Mouse (Mus musculus) lung, embryonic 14.5 days (tissue): ENCODE results near the gene Wdr74. TPM values are rescaled to one million over a fixed set of nuclear protein-coding genes. Genes with fewer than 3 reads are reported as not detected.
A peak's percentile ranks its signal among the peaks of the same experiment; 100 is the strongest.

Experiments
- ATAC-seq: fragments of 200-750 bp; cut with Nextera tagmentation; 2 replicates; pipeline ENCODE4 v1.8.0; 2017; ENCODE audit warnings: mild to moderate bottlenecking, moderate TSS enrichment, moderate library complexity; ENCODE audit not compliant: insufficient read depth
- DNase-seq: peaks from one replicate; pipeline ENCODE4 v3.0.0-alpha.2; 2015
- H3K27ac ChIP-seq: fragments of 300-500 bp; sonication (generic); 2 replicates; pipeline ENCODE4 v1.5.1; 2014; ENCODE audit warnings: low read depth, mild to moderate bottlenecking, moderate library complexity
- H3K27me3 ChIP-seq: fragments of 300-500 bp; sonication (generic); 2 replicates; pipeline ENCODE4 v1.6.1; 2014; ENCODE audit warnings: low read length, control low read depth; ENCODE audit not compliant: insufficient read depth
- H3K36me3 ChIP-seq: fragments of 300-500 bp; sonication (generic); 2 replicates; pipeline ENCODE4 v1.6.1; 2014; ENCODE audit warnings: control low read depth; ENCODE audit not compliant: insufficient read depth
- H3K4me1 ChIP-seq: fragments of 300-500 bp; sonication (generic); 2 replicates; pipeline ENCODE4 v1.6.1; 2014; ENCODE audit warnings: antibody characterized with exemption, control low read depth; ENCODE audit not compliant: insufficient read depth
- H3K4me2 ChIP-seq: fragments of 300-500 bp; sonication (generic); 2 replicates; pipeline ENCODE4 v1.6.1; 2014; ENCODE audit warnings: mild to moderate bottlenecking
- H3K4me3 ChIP-seq: fragments of 300-500 bp; sonication (generic); 2 replicates; pipeline ENCODE4 v1.5.1; 2014; ENCODE audit warnings: low read depth, low read length
- H3K9ac ChIP-seq: fragments of 300-500 bp; sonication (generic); 2 replicates; pipeline ENCODE4 v1.6.1; 2014
- H3K9me3 ChIP-seq: fragments of 300-500 bp; sonication (generic); 2 replicates; pipeline ENCODE4 v1.6.1; 2016; ENCODE audit warnings: low read depth, low read length, control low read depth
- CTCF ChIP-seq: IDR thresholded peaks from 2 replicates; pipeline ENCODE4 v1.5.1; 2016; ENCODE audit warnings: antibody characterized with exemption, low read depth
- WGBS: fragments of 180-500 bp; shearing (Covaris S2); extraction: QIAGEN DNeasy Blood & Tissue Kit; methylation state at CpG from one replicate; pipeline ENCODE4 v1.1.7; 2014; 5-methylcytosine and 5-hydroxymethylcytosine counted together
- polyA plus RNA-seq: library from polyadenylated mRNA; unstranded; fragments of >200 nt; fragmentation: Nextera tagmentation; extraction: Ambion mirVana; gene quantifications from 2 replicates; pipeline ENCODE4 v1.2.1, GENCODE M21; 2014

Gene Wdr74
- polyA plus RNA-seq, 1 experiment from 2014 or later: 83.4 TPM

DNA sequence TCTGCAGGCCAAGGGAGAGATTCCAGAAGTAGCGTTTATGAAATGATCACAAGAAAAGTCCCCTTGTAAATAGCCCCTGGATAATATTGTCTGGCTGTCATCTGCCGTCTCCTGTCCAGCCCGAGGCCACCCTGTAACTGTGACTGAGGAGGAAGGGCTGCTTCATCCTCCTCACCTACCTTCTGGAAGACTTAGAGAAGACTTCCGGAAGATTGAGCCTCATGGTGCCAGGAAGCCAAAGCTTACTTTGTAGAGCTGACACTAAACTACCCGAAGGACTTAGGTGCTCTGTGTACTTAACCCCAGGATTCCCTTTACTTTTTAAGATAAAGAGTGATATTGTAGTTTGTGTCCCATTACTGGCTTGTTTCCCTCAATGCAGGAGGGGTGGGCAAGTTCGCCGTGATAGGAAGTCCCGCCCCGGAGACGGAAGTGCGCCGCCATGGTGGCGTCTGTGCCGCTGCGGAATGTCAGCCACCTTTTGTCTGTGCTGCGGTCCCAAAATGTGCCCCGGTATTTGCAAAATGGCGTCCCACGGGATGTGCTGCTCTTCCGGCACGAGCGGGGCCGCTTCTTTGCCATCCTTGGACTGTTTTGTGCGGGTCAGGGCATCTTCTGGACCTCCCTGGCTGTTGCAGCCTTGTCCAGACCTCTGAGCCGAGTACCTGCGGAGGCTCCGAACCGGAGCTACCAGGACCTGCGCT lies 35.1 kb downstream of the Wdr74 start, which contains the start of gene Tmem223:
Gene Tmem223 (plus strand): TSS at position 430 of the 704 bp plus-strand sequence.
- H3K27ac ChIP-seq: peak within 1 kb of the TSS; percentile 91
- peak; percentile 32; the same call in 1 of the 2 replicates for TF ChIP-seq CTCF
- peak within 1 kb of the TSS; percentile 95 for H3K9ac ChIP-seq
- peaks cover 69% of the 10 kb centered on the region for H3K36me3 ChIP-seq
- H3K9me3 ChIP-seq: no peaks in the 10 kb centered on the region
- peak within 1 kb of the TSS; percentile 72 for H3K4me3 ChIP-seq
- no peaks in the 10 kb centered on the region; the same call in none of the 2 replicates for H3K4me1 ChIP-seq
- DNase-seq (peak; percentile 87), ATAC-seq (peak; percentile 25; the same call in 1 of the 2 replicates)
- 23% methylated on average over 29 of the region's 29 CpGs for WGBS
- H3K27me3 ChIP-seq: no peaks in the 10 kb centered on the region
- peak within 1 kb of the TSS; percentile 82 for H3K4me2 ChIP-seq

DNA sequence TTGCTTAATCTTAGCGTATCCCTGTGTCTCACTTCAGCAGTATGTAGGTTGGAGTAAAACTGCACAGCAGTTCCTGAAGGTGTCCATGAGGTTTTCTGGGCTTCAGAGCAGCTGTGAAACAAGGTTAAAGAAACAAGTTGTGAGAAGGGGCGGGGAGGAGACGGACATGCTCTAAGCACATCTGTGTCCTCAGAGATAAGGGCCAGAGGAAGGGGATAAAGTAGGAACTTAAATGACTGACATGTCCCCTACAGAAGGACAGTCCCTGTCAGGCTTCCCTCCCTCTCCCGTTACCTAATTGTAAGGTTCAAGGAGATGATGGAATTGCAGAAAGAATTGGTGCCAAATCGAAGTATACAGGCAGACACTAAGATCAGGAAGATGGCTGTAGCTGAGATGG lies 37.4 kb downstream of the Wdr74 start:
- Histone ChIP-seq H3K27ac (0 out of 2 replicates have a peak overlapping the region, but pooled peaks have one; percentile 99), H3K36me3 (peaks cover 51% of the 10 kb centered on the region)
- no peak for TF ChIP-seq CTCF

DNA sequence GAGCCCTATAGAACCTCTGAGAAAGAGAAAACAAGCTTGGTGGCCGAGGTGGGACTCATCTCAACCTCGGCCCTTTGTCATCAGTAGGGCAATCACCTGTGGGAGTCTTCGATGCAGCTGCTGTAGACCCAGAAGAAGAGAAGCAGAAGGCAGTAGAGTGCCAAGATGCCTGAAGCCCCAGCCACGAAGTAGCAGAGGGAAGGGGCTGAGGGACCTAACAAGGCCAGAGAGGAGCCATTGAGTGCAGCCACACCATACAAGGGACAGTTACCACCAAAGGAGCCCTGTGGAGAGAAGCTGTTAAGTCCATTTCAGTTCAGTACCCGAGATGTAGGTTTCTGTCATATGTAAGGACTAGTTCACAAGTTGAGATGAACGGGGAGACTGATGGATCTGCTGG lies 37.8 kb downstream of the Wdr74 start:
- 51% methylated on average over 6 of the region's 6 CpGs for WGBS
- no peak for TF ChIP-seq CTCF
- peak overlapping the region; percentile 72 for H3K4me3 ChIP-seq

More for the DNA sequence above, 37.4 kb downstream of the Wdr74 start:
- DNase-seq (no peak), ATAC-seq (no peak)
- H3K9ac ChIP-seq: peak overlapping the region; percentile 94; the same call in 1 of the 2 replicates
- WGBS: 65% methylated on average over 5 of the region's 5 CpGs
- H3K27me3 ChIP-seq: no peaks in the 10 kb centered on the region
- H3K4me2 ChIP-seq: peak overlapping the region; percentile 99
- H3K4me1 ChIP-seq: no peaks in the 10 kb centered on the region; the same call in none of the 2 replicates
- no peaks in the 10 kb centered on the region for H3K9me3 ChIP-seq
- peak overlapping the region; percentile 72 for H3K4me3 ChIP-seq

DNA sequence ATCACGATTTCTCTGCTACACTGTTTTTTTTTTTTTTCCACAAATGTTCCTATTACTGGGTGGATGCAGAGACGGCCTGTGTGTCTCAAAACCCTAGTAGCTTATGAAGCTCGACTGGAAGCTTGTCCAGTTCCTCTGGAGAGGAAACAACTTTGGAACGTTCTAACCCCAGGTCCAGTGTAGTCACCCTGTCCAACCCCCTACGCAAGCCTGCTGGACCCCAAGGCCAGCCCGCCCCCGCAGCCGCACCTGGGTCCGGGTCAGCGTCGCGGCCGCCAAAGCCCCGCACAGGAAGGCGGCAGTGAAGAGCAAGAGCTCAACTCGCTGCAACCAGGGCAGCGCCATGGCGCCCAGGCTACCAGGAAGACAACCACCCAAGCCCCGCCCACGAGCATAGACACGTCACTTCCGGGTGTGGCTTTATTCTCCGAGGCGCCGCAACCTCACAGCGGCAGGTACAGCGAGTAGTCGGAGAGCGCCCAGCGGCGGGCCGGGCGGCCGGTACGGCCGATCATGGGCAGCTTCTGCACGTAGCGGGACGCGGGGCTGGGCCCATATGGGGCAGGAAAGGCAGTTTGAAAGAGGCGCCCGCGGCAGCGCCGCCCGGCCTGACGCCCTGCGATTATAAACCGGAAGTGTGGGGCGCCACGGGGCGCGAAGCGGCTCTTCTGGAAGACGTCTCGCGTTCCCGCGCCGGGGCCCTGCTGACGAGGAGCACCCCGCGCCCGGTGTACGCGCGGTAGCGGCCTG lies 38.6 kb downstream of the Wdr74 start, which contains the start of gene Tmem179b:
Gene Tmem179b (minus strand): TSS at position 382 of the 750 bp plus-strand sequence.
- ATAC-seq (peak; percentile 90), DNase-seq (peak; percentile 98)
- Histone ChIP-seq H3K4me1 (no peaks in the 10 kb centered on the region; the same call in none of the 2 replicates), H3K36me3 (peaks cover 47% of the 10 kb centered on the region), H3K27me3 (no peaks in the 10 kb centered on the region), H3K27ac (peak within 1 kb of the TSS; percentile 99), H3K9ac (peak within 1 kb of the TSS; percentile 94), H3K4me2 (peak within 1 kb of the TSS; percentile 99), H3K4me3 (peak within 1 kb of the TSS; percentile 72), H3K9me3 (no peaks in the 10 kb centered on the region)
- under 1% methylated on average over 68 of the region's 68 CpGs for WGBS
- no peak for TF ChIP-seq CTCF

More for the DNA sequence above, 37.8 kb downstream of the Wdr74 start:
- peak; percentile 15 for DNase-seq
- peaks cover 51% of the 10 kb centered on the region for H3K36me3 ChIP-seq
- peak overlapping the region; percentile 99; the same call in 1 of the 2 replicates for H3K27ac ChIP-seq
- H3K9me3 ChIP-seq: no peaks in the 10 kb centered on the region
- ATAC-seq: no peak
- no peaks in the 10 kb centered on the region; the same call in none of the 2 replicates for H3K4me1 ChIP-seq
- peak overlapping the region; percentile 94 for H3K9ac ChIP-seq
- H3K27me3 ChIP-seq: no peaks in the 10 kb centered on the region
- peak overlapping the region; percentile 99 for H3K4me2 ChIP-seq

DNA sequence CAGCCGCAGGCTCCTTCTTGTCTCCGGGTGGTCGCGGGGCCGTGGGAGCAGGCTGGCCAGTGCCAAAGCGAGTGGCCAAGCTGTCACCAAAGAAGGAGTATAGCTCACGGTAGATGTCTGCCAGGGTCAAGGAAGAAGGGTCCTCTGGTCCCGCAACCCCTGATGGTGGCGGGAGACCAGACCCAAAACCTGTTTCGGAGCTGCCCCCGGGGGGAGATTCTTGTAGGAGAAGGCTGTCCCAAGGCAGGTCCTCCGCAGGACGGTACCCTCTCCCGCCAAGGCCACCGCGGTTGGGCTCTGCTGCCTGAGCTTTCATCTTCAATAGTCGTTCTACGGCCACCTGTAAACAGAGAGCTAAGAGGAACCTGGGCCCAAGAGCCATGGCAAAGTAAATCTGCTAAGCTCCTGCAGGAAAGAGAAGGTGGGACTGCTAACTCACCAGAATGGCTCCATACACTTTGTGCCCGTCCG lies 39.4 kb downstream of the Wdr74 start:
- 3% methylated on average over 20 of the region's 20 CpGs for WGBS
- Histone ChIP-seq H3K27me3 (no peaks in the 10 kb centered on the region), H3K9ac (peak overlapping the region; percentile 94), H3K4me1 (no peaks in the 10 kb centered on the region; the same call in none of the 2 replicates), H3K4me2 (peak overlapping the region; percentile 99), H3K27ac (peak overlapping the region; percentile 99), H3K9me3 (no peaks in the 10 kb centered on the region), H3K36me3 (peaks cover 45% of the 10 kb centered on the region), H3K4me3 (peak overlapping the region; percentile 72)
- ATAC-seq (peak; percentile 32), DNase-seq (peak; percentile 35)
- no peak for TF ChIP-seq CTCF

DNA sequence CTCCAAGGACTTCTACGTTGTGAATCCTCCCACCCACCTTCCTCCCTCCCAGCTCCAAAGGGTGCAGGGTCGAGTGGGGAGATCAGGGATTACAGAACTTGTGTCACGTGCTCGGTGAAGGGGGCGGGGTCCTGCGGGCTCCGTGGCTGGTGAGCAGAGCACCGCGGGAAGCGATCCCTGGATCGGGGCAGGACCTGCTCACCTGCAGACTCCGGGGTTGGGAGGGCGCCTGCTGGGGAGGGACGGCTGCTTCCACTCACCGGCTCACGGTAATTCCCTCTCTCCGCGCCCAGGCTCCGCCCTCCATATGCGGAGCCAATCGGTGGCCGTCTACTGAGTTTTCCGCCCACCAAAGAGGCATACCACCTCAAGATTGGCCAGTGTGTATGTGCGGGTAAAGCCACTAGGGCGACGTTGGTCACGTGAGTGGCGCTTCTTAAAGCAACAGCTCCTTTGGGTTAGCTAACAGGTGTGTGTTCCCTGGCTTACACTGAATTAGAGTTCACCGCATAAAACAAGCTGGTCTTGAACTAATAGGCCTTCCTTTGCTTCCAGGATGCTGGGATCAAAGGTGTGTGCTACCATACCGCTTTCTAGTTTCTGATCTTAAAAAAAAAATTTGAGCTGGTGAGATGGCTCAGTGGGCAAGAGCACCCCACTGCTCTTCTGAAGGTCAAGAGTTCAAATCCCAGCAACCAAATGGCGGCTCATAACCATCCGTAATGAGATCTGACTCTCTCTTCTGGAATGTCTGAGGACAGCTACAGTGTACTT lies 50.6 kb downstream of the Wdr74 start, which contains the start of gene Taf6l:
Gene Taf6l (minus strand): TSS at position 410 of the 774 bp plus-strand sequence.
- Histone ChIP-seq H3K4me3 (peak within 1 kb of the TSS; percentile 65), H3K9me3 (no peaks in the 10 kb centered on the region), H3K36me3 (peaks cover 26% of the 10 kb centered on the region), H3K9ac (peak within 1 kb of the TSS; percentile 66), H3K27ac (peak within 1 kb of the TSS; percentile 70), H3K4me1 (peaks cover 3% of the 10 kb centered on the region; the same call in 1 of the 2 replicates), H3K4me2 (peak within 1 kb of the TSS; percentile 84), H3K27me3 (no peaks in the 10 kb centered on the region)
- peak; percentile 100 for ATAC-seq
- peak; percentile 48 for TF ChIP-seq CTCF
- DNase-seq: peak; percentile 97
- WGBS: under 1% methylated on average over 32 of the region's 32 CpGs
